Mouse (Mus musculus) lung, postnatal 0 days (tissue): ENCODE results near the gene Fars2.

Experiments
- CTCF ChIP-seq: IDR thresholded peaks from 2 replicates; pipeline ENCODE4 v1.5.1; 2016; ENCODE audit warnings: antibody characterized with exemption, mild to moderate bottlenecking
- EP300 ChIP-seq: IDR thresholded peaks from 2 replicates; pipeline ENCODE4 v1.6.1; 2016; ENCODE audit warnings: antibody characterized with exemption, mild to moderate bottlenecking, control low read depth

DNA sequence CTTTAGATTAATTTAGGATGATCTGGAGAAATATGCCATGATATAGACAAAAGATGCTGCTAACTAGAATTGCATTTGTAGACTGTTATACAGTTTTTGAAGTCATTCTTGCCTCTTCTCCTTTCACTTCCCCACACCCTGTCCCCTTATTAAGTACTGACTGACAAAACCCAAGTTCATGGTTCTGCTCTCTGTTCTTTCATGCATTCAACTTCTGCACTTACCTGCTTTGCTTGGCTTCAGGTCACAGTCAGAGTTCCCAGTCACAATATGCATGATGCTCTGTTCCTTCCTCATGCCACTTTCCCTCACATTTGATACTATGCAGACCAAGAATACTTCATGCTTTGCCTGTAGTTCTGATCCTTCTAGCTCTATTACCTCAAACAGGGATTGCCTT is 105.5 kb downstream of the Fars2 start:
- no peak for TF ChIP-seq CTCF
- no peak for TF ChIP-seq EP300
